Mouse (Mus musculus) gastrocnemius, postnatal 10 days (tissue): ENCODE data around the gene Tbcb. TPM values are rescaled to one million over a fixed set of nuclear protein-coding genes. Genes with fewer than 3 reads are reported as not detected.
"Not testable (repeated sequence)": the region's sequence is repeated elsewhere in the genome, so short reads cannot be mapped to it uniquely, and the experiment has no call there.

Source experiments
- DNase-seq: peaks from one replicate; pipeline ENCODE4 v3.0.0; 2021; ENCODE audit warnings: mixed read lengths
- total RNA-seq, 2 experiments: library from RNA; stranded (reverse); gene quantifications; 2 replicates each; pipeline ENCODE4 v1.2.3; 2021

Tbcb gene
- total RNA-seq, 2 experiments from 2014 or later = 42.8 to 47.0 TPM

GRCm38 (mm10) chr7:30193581-30194100 is 38.4 kb downstream of the Tbcb start:
- peak; percentile 61 for DNase-seq

- no peak for DNase-seq
Observed at GRCm38 (mm10) chr7:30193013-30193412, 39.1 kb downstream of the Tbcb start.

- DNase-seq = no peak
Observed at GRCm38 (mm10) chr7:30192088-30192487, 40.0 kb downstream of the Tbcb start.

- DNase-seq = no peak
Observed at GRCm38 (mm10) chr7:30189116-30189491, 43.0 kb downstream of the Tbcb start.

GRCm38 (mm10) chr7:30188344-30189115 is 43.5 kb downstream of the Tbcb start:
- DNase-seq = no peak

GRCm38 (mm10) chr7:30184641-30185348 is 47.3 kb downstream of the Tbcb start:
- DNase-seq = no peak

GRCm38 (mm10) chr7:30183879-30184289 is 48.2 kb downstream of the Tbcb start, which contains the start of gene Cox7a1:
Gene Cox7a1, plus strand, starts transcription at chr7:30184144.
- DNase-seq = peak; percentile 83

- DNase-seq = not testable (repeated sequence)
Observed at GRCm38 (mm10) chr7:30183189-30183588, 48.9 kb downstream of the Tbcb start.

- not testable (repeated sequence) for DNase-seq
Observed at GRCm38 (mm10) chr7:30181929-30182328, 50.1 kb downstream of the Tbcb start.

GRCm38 (mm10) chr7:30181308-30181707 is 50.8 kb downstream of the Tbcb start:
- DNase-seq = peak; percentile 75

GRCm38 (mm10) chr7:30178256-30178655 is 53.8 kb downstream of the Tbcb start:
- DNase-seq = no peak

- no peak for DNase-seq
Observed at GRCm38 (mm10) chr7:30176474-30176873, 55.6 kb downstream of the Tbcb start.

Other genes with a start within 250 kb of the Tbcb start
- 10 to 100 TPM; 63.5 to 67.4 TPM for gene Zfp568, start 248.3 kb downstream of the Tbcb start, total RNA-seq
- gene Zfp14, start 180.9 kb downstream of the Tbcb start, total RNA-seq = 1 to 10 TPM; 1.5 to 2.9 TPM
- gene Zfp82, start 159.4 kb downstream of the Tbcb start, total RNA-seq = 1 to 10 TPM in 1 of 2 experiments, under 1 TPM in 1; 0.52 to 1.2 TPM
- 1 to 10 TPM in 1 of 2 experiments, under 1 TPM in 1; 0.33 to 1.8 TPM for gene Gm26920, start 141.9 kb downstream of the Tbcb start, total RNA-seq
- 1 to 10 TPM; 2.0 to 3.2 TPM for gene Zfp566, start 141.7 kb downstream of the Tbcb start, total RNA-seq
- 10 to 100 TPM; 35.2 to 46.9 TPM for gene Zfp260, start 137.5 kb downstream of the Tbcb start, total RNA-seq
- 1 to 10 TPM; 2.6 to 4.8 TPM for gene Zfp382, start 110.3 kb downstream of the Tbcb start, total RNA-seq
- gene Zfp146, start 62.5 kb downstream of the Tbcb start, total RNA-seq = 10 to 100 TPM; 34.6 to 40.3 TPM
- 100 to 1,000 TPM; 630 to 723 TPM for gene Cox7a1, start 48.1 kb downstream of the Tbcb start, total RNA-seq
- gene Capns1, start 33.5 kb downstream of the Tbcb start, total RNA-seq = 100 to 1,000 TPM; 314 to 330 TPM
- gene Polr2i, start 324 bp downstream of the Tbcb start, total RNA-seq = 10 to 100 TPM; 71.9 to 80.7 TPM
- under 1 TPM in 1 of 2 experiments, not detected in 1; 0.77 TPM for gene Ovol3, start 3.5 kb upstream of the Tbcb start, total RNA-seq
- gene Thap8, start 47.8 kb upstream of the Tbcb start, total RNA-seq = under 1 TPM; 0.32 to 0.38 TPM
- gene Wdr62, start 48.1 kb upstream of the Tbcb start, total RNA-seq = 1 to 10 TPM; 4.9 to 5.9 TPM
- gene Clip3, start 59.5 kb upstream of the Tbcb start, total RNA-seq = 10 to 100 TPM; 22.2 to 26.5 TPM
- 10 to 100 TPM; 18.3 to 18.6 TPM for gene Alkbh6, start 76.4 kb upstream of the Tbcb start, total RNA-seq
- 1 to 10 TPM; 1.8 TPM for gene Syne4, start 82.5 kb upstream of the Tbcb start, total RNA-seq
- 1 to 10 TPM; 1.0 to 1.2 TPM for gene E130208F15Rik, start 89.5 kb upstream of the Tbcb start, total RNA-seq
- gene Sdhaf1, start 91.6 kb upstream of the Tbcb start, total RNA-seq = 10 to 100 TPM; 10.3 to 11.5 TPM
- 1 to 10 TPM; 1.6 to 3.1 TPM for gene Lrfn3, start 130.5 kb upstream of the Tbcb start, total RNA-seq
- 10 to 100 TPM; 11.9 to 22.2 TPM for gene Tyrobp, start 181.5 kb upstream of the Tbcb start, total RNA-seq
- under 1 TPM; 0.66 to 0.72 TPM for gene Hcst, start 187.6 kb upstream of the Tbcb start, total RNA-seq
- under 1 TPM; 0.14 to 0.45 TPM for gene Nfkbid, start 189.5 kb upstream of the Tbcb start, total RNA-seq
- gene Aplp1, start 213.3 kb upstream of the Tbcb start, total RNA-seq = 1 to 10 TPM; 3.3 to 4.4 TPM
- not detected for gene Kirrel2, start 225.4 kb upstream of the Tbcb start, total RNA-seq
- gene Nphs1, start 226.0 kb upstream of the Tbcb start, total RNA-seq = not detected